Mouse (Mus musculus) testis, adult 2 months (tissue): ENCODE results near the gene Nelfb. TPM values are rescaled to one million over a fixed set of nuclear protein-coding genes. Genes with fewer than 3 reads are reported as not detected.

Experiments
- H3K27ac ChIP-seq: fragments of 200-500 bp; 2 replicates; pipeline ENCODE4 v1.5.1; 2012; ENCODE audit warnings: low read depth, low read length; ENCODE audit not compliant: control insufficient read depth, insufficient read depth
- H3K27me3 ChIP-seq: fragments of 200-500 bp; 2 replicates; pipeline ENCODE4 v1.6.1; 2012; ENCODE audit warnings: mild to moderate bottlenecking, low read length, moderate library complexity; ENCODE audit not compliant: control insufficient read depth, insufficient read depth
- H3K36me3 ChIP-seq: fragments of 200-500 bp; 2 replicates; pipeline ENCODE4 v1.6.1; 2012; ENCODE audit warnings: mild to moderate bottlenecking, low read length; ENCODE audit not compliant: control insufficient read depth, insufficient read depth
- H3K4me1 ChIP-seq: fragments of 200-500 bp; 2 replicates; pipeline ENCODE4 v1.6.1; 2012; ENCODE audit warnings: low read length; ENCODE audit not compliant: control insufficient read depth, insufficient read depth
- H3K4me3 ChIP-seq: fragments of 200-500 bp; 2 replicates; pipeline ENCODE4 v1.5.1; 2012; ENCODE audit warnings: low read depth, mild to moderate bottlenecking, low read length, moderate library complexity, mixed read lengths; ENCODE audit not compliant: control insufficient read depth
- CTCF ChIP-seq: fragments of 200-500 bp; IDR thresholded peaks from 2 replicates; pipeline ENCODE4 v1.5.1; 2012; ENCODE audit warnings: low read depth, mild to moderate bottlenecking, inconsistent platforms, low read length, moderate library complexity; ENCODE audit not compliant: control insufficient read depth, insufficient read depth, insufficient replicate concordance
- POLR2A ChIP-seq: fragments of 200-500 bp; IDR thresholded peaks from 2 replicates; pipeline ENCODE4 v1.6.1; 2012; ENCODE audit warnings: low read depth, mild to moderate bottlenecking, inconsistent platforms, low read length, moderate library complexity; ENCODE audit not compliant: control insufficient read depth
- polyA plus RNA-seq: library from polyadenylated mRNA; depleted of rRNA; stranded (reverse); fragments of >200 nt; gene quantifications from 2 replicates; pipeline ENCODE4 v1.2.3, GENCODE M21; 2012

Nelfb gene
- polyA plus RNA-seq, 1 experiment: 24.9 TPM

DNA sequence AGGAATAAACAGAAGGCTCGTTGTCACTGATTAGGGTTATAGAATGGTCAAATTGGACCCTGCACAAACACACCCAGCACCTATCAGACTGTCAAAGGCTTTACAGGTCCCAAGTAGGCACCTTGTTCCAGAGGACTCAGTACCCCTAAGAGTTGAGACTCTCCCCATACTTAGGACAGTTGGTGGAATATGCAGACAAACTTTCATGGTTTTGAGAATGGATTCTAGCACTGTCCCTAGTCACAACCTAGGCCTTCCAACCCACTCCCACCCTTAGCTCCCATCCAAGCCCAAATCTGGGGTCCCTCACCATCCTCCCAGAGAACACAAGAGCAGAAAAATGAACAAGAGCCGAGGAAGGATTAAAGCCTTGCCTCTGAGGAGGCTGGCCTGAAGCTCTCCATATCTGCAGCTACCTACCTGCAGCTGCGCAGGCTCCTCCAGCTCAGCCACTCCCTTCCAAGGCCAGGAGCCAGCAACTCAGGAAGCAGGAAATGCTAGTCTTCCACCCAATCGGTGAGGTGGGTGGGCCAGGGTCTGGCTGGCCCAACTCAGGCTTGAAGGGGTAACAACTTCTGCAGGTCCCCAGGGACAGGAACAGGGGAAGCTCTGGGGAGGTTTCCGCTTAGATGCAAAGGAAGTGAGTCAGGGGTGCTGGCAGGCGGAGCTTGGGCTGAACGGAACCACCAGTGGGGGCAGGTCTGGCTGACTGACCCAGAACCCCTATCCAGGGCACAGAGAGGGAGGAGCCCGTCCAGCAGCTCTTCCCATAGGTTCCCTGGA is 14.9 kb downstream of the Nelfb start, which contains the start of gene Tor4a:
Tor4a (minus strand) TSS at position 715 of the 783 bp plus-strand sequence.
- Histone ChIP-seq H3K4me3 (peak within 1 kb of the TSS; percentile 66), H3K36me3 (peaks cover 1% of the 10 kb centered on the region; the same call in 1 of the 2 replicates), H3K27me3 (no peaks in the 10 kb centered on the region), H3K27ac (peak within 1 kb of the TSS; percentile 70), H3K4me1 (peaks cover 4% of the 10 kb centered on the region; the same call in 1 of the 2 replicates)
- TF ChIP-seq POLR2A (no peak), CTCF (no peak)

DNA sequence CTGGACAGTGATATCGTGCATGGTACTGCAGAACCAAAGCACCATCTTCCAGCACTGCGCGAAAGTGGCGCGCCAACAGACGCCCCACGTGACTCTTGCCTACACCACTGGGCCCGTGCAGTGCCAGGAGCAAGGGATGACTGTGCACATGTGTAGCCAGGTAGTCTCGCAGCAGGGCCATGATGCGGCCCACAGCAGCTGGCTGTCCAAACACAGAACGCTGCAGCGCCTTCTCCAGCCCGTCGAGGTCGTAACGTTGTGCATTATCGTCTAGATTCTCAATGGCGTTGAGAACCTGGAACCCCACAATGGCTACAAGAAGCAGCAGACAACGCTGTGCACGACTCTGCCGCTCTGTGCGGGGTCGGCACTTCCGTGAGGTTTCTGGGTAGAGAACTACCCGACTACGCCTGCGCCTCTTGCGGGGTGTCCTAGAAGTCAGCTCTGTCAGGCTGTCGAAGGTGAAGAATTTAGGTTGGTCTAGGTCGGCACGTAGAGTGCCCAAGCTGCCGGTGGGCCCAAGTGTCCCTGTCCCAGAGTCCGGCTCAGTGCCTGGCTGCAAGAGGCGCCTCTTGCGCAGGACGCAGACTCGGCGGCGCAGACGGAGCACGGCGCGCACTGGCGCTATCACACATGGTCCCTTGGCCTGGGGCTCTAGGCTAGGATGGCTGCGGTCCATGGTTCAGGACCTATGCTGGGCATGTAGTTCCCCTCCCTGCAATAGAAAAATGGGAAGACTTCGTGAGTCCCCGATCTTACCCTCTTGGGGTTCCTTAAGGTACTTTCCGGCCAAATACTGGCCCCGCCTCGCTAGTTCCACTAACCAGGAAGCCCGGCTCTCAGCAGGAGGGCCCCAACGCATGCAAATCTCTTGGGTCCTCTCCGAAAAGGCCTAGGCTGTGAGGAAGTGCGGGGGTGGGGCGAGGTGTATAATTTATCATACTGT is 15.8 kb downstream of the Nelfb start:
- Histone ChIP-seq H3K4me1 (peaks cover 4% of the 10 kb centered on the region; the same call in 1 of the 2 replicates), H3K36me3 (no peaks in the 10 kb centered on the region), H3K27me3 (no peaks in the 10 kb centered on the region), H3K4me3 (peak overlapping the region; percentile 66), H3K27ac (peak overlapping the region; percentile 70; the same call in 1 of the 2 replicates)
- TF ChIP-seq CTCF: no peak
- TF ChIP-seq POLR2A: no peak

GRCm38 (mm10) chr2:25194486-25195171 is 16.7 kb downstream of the Nelfb start:
- no peak for TF ChIP-seq CTCF
- no peak for TF ChIP-seq POLR2A
- H3K27ac ChIP-seq: no peak overlapping the region
- no peaks in the 10 kb centered on the region for H3K27me3 ChIP-seq
- no peaks in the 10 kb centered on the region for H3K36me3 ChIP-seq
- peaks cover 4% of the 10 kb centered on the region; the same call in 1 of the 2 replicates for H3K4me1 ChIP-seq
- no peak overlapping the region for H3K4me3 ChIP-seq

DNA sequence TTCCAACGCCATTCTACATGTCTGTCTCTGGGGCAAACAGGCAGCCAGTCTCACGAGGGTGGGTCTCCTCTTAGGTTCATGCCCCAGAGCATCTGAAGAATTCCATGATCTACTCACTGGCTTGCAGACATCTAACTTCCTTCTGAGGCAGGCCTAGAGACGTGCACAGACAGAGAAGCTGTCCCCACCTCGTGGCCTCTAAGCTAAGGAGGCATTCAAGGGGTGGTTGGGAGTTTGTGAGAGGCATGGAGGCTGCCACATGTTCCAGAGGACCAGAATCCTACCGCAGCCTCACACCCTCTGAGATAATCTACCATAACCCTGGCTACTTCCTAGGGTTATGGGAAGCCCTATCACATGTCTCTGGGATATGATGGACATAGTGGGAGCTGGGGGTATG is 17.3 kb downstream of the Nelfb start:
- Histone ChIP-seq H3K27me3 (no peaks in the 10 kb centered on the region), H3K4me3 (no peak overlapping the region), H3K4me1 (peaks cover 4% of the 10 kb centered on the region; the same call in 1 of the 2 replicates), H3K36me3 (no peaks in the 10 kb centered on the region), H3K27ac (no peak overlapping the region)
- TF ChIP-seq POLR2A: no peak
- no peak for TF ChIP-seq CTCF

- H3K4me3 ChIP-seq: no peak overlapping the region
Observed at GRCm38 (mm10) chr2:25193330-25193770, 17.9 kb downstream of the Nelfb start.

GRCm38 (mm10) chr2:25187841-25188240 is 23.4 kb downstream of the Nelfb start:
- TF ChIP-seq CTCF (no peak), POLR2A (no peak)
- no peak overlapping the region for H3K4me3 ChIP-seq

More at GRCm38 (mm10) chr2:25193330-25193770, 17.9 kb downstream of the Nelfb start:
- H3K27me3 ChIP-seq: no peaks in the 10 kb centered on the region
- H3K27ac ChIP-seq: no peak overlapping the region
- peaks cover 4% of the 10 kb centered on the region; the same call in 1 of the 2 replicates for H3K4me1 ChIP-seq
- TF ChIP-seq POLR2A: no peak
- peak; percentile 78; the same call in 1 of the 2 replicates for TF ChIP-seq CTCF
- no peaks in the 10 kb centered on the region for H3K36me3 ChIP-seq

DNA sequence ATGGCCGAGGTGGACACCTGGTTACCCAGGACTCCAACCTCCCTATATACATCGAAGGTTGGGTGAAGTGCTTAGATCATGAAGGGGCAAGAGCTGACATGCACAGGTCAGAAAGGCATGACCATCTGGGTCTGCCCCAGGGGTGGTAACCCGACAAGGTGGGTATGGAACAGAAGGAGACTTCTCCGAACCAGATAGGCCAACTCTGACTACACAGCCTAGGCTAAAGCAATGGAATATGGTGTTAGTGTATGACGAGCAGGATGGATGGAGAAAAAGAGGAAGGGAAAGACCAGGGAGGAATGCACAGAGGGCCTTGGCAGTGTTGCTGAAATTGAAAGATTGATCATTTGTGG is 24.7 kb downstream of the Nelfb start:
- Histone ChIP-seq H3K27me3 (no peaks in the 10 kb centered on the region), H3K27ac (no peak overlapping the region), H3K4me1 (peaks cover 17% of the 10 kb centered on the region), H3K36me3 (no peaks in the 10 kb centered on the region), H3K4me3 (no peak overlapping the region)
- TF ChIP-seq CTCF (no peak), POLR2A (no peak)

More at GRCm38 (mm10) chr2:25187841-25188240, 23.4 kb downstream of the Nelfb start:
- Histone ChIP-seq H3K27ac (no peak overlapping the region), H3K4me1 (peaks cover 12% of the 10 kb centered on the region), H3K27me3 (no peaks in the 10 kb centered on the region), H3K36me3 (no peaks in the 10 kb centered on the region)
